Mouse (Mus musculus) 416B (cell line): ENCODE results near the gene Epyc.

ENCODE experiments used
- DNase-seq: peaks from one replicate; pipeline ENCODE4 v3.0.0; 2011; ENCODE audit warnings: low read depth

Epyc gene

DNA sequence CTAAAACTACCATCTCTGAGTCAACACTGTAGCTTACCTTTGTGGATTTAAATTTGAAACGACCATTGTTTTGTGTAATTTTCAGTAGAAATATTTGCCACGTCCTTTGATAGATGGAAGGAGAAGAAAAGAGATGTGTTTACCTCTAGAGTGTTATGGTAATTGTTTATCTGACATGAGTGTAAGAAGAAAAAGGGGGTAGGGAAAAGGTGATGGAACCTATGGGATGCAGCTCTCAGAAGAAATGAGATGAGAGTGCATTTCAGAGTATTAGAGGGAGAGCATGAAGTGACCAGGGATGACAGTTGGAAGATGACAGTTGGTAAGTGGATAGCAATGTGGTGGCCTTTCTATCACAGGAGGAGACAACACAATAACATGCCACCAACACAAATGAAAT is at the start of gene Epyc:
Gene Epyc, plus strand, starts transcription at position 301 of the 400 bp plus-strand sequence.
- DNase-seq = no peak

DNA sequence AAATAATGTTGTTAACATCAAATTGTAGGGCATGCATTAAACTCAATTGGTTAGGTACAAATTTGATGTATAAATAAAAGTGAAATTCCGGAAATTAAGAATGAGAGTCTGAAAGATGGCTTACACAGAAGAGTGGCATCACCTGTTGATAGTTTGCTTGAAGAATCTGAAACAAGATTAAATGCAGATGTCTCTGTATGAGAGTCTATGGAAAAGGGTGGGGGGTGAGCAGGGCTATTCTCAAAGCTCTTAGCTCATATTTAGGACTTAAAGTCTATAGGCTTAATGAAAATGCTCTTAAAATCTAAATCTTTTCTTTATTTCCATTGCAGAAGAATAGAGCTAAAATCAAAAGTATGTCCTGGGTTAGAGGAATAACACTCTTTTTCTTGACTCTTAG is 48.2 kb upstream of the Epyc start:
- no peak for DNase-seq

DNA sequence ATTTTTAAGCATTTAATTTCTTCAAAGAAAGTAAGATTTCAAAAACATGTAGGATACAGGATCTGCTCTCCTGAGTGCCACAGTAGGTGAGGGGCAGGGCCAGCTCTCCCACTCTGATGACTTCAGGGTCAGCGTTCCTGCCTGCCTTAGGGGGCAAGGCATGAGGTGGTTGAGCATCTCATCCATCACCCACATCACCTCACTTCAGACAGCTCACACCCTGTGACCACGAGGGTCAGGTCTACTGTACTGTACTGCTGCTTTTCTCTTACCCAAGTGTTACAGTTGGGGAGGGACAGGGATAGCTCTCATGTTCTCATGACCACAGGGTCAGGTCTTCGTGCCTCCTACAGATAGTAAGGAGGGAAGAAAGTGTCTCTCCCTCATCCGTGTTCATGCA is 42.1 kb upstream of the Epyc start:
- DNase-seq = no peak

DNA sequence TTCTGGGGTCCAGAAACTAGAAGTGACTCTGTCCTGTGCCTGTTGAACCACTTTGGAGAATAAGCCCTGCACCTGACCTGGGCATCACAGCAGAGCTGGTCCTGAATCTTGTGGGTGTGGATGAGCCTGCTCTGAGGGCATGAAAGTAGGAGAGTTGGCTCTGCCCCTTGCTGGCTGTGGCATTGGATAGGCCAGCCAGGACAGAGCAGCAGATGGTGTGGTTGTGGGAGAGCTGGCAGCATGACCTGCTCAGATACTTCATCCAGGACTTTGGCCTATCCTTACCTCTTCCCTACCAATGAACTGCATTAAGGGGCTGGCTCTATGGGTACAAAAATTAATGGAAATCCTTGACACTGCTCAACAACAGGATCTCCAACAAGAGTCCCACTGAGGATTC is 40.6 kb upstream of the Epyc start:
- no peak for DNase-seq

DNA sequence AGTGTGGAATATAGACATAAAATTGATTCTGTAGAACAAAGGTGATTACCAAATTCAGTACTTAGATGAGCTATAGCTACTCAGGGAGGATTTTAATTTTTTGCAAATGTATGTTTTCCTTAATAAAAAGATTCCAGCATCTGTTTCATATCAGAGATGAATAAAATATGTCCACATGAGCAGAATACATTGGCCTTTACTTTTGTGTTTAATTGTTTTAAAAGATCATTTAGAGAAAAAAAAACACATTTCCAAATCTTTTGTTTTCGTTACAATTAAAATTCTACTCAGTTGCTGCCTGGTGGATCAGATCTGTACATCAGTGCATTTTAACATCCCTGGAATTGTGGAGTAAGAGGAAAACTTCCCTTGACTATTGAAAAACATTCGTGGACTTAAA is 37.3 kb upstream of the Epyc start, which contains the start of gene Kera:
Gene Kera, plus strand, starts transcription at position 301 of the 400 bp plus-strand sequence.
- DNase-seq = no peak

DNA sequence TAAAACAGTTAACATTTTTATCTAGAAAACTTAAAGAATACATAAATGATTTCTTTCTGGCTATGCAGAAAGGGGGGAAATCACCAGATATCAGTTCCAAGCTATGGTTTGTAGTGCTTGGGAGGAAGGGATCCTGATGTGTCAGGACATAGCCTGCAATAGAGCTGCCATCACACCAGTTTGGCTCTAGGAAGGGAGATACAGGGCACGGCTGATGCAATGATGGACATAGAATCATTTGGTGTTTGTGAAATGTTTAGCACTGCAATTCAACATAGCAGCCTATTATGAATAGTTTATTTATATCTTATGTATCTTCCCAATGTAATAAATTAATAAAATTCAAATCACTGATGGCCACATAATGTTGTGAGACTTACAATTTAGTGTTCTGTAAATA is 21.5 kb upstream of the Epyc start:
- DNase-seq = no peak

DNA sequence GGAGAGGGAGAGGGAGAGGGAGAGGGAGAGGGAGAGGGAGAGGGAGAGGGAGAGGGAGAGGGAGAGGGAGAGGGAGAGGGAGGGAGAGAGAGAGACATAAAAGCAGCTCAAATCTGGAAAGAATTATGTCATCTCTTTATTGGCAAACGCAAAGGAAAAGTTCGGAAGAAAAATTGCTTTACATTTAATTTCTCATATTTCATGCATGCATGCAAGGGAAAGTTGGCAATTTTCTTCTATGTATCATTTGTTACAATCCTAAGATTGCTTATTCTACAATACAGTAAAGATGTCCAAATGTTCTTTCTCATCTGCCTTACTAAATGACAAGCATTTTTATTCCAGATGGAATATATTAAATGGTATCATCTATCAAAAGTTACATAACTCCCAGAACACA is 19.5 kb upstream of the Epyc start:
- no peak for DNase-seq

DNA sequence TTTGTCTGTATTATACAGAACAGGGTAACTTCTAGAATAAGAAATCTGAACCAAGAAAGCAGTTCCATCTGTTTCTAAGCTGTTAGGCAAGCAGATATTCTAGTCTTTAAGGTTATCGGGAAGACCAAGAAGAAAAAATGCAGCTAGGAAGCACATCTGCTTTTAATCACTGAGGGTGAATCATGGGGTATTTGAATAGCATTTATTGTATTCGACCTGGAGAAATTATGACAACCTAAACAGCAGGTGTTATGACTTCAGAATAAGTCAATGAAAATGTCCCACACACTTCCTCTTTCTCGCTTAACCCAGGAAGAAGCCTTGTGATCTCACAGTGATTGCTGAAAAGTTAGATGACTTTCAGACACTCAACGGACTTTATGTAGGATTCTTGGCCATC is 18.8 kb upstream of the Epyc start:
- no peak for DNase-seq

DNA sequence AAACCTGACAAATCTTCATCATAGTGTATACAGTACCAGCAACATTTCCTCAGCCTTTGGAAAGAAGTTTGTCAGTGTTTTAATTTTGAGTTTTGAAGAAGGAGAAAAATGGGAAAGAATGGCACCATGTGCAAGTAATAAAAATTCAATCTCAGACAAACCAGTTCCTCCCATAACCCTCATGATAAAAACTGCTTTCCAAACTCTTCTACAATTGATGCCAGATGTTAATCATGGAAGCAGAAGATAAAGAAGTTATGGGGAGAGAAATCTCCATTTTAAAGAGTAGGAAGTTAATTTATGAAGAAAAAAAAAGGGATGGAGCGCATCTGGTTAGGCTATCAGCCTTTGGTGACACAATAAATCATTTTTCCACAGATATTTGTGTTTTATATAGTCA is 17.3 kb upstream of the Epyc start:
- no peak for DNase-seq

DNA sequence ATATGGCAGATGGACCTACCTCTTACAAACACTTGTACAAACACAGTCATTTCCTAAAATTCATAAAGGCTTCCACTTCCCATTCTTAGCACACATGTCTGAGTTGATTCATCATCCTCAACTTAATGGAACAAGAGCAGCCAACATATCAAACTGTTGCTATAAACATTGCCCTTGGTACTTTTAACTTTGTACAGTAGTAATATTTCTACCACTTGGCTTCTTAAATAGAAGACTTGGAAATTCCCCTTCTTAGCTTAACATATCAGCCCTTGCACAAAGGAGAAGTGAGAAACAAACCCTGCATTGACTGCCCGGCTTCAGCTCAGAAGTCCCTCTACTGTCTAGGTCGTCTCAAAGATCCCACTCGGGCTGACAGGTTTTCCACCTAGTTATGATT is 12.8 kb upstream of the Epyc start:
- no peak for DNase-seq

DNA sequence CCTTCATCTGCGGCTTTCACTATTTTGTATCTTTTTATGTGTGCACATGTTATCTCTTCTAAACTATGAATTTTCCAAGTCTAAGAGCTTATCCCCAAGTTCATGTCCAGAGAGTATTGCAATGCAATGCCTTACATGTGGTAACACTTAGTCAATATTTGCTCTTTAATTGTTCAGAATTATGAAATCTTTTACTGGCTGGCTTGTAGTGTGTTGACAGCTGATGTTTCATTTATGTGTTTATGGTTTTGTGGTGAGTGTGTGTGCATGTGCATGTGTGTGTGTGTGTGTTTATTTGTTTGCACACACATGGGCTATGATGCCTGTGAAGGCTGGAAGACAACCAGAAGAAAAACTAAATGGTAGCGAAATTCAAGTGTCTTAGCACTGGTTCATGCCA is 1.9 kb upstream of the Epyc start:
- no peak for DNase-seq

DNA sequence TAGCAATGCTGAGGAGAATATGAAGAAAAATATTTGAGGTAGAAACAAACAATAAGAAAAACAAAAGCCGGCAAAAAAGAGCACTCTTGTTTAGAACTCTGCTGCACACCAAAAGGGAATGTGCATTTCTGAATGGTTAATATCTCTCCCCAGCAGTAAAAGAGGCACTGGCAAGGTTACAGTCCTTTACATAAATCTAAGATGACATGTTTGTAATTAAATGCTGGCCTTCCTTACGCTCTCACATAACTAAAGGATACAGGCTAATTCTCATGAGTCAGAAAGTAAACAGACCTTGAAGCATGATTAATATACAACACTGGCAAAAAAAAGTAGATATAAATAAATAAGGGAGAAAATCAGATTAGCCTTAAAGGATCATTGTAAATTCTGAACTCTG is 6.5 kb downstream of the Epyc start:
- no peak for DNase-seq

DNA sequence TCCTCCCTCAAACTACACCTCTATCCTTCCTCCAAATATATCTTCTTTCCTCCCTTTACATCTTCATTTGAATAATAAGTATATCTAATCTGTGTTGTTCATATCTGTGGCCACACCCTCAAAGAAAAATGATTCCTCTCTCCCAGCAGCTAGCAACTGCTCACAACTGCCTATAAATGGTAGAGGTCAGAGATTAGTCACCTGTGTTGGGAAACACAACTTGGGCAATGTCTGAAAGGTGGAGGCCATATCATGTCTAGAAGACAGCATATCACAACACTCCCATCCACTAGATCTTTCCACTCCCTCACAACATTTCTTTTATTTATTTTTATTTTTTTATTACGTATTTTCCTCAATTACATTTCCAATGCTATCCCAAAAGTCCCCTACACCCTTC is 15.6 kb downstream of the Epyc start:
- no peak for DNase-seq

DNA sequence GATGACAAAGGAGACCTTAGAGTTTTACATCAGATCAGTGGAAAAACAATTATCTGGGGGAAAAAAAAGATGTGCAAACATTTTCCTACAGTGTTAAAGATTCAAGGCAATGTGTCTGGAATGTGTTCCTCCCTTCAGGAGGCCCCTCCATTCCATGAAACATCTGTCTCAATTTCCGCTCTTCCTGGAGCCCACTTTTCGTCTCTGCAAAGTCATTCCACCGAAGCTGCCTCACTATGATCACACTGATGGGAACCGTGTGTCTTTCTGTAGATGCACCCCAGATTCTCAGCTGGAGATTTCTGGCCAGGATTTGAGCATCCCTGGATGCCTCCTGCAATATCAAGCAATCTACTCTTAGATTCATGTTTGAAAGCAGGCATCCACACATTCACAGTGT is 24.8 kb downstream of the Epyc start:
- DNase-seq = no peak

DNA sequence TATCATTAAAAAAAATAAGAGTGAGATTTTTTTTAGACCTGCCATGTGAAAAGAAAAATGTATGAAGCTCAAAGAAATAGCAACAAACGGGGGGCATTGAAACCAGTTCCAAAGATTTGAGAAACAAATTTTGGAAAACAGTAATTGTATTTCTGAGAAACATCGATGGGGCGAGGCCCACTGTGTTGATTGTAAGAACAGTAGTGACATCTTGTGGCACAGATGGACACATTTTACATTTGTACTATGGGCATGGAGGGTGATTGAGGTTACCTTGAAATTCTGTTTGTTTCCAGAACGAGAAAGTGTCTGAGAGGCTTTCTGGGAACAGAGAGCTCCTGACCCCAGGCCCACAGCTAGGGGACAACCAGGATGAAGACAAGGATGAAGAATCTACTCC is 26.3 kb downstream of the Epyc start:
- peak; percentile 8 for DNase-seq

DNA sequence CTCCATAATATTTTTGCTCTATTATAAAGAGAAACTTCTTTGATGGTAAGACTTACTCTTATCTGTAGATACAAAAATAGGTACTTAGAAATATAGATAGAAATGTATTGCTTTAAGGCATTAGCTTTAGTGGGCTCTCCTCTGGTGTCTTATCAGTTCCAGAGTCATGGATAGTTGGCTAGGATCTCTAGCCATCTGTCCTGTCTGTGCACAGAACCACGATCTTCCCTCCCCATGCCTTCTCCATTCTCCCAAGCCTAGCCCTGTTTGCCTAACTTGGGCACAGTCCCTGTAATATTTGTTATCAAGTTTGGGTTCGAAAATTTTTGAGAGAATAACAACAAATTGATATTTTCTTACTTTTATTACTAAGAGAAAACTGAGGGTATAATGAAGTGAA is 29.4 kb downstream of the Epyc start:
- no peak for DNase-seq

DNA sequence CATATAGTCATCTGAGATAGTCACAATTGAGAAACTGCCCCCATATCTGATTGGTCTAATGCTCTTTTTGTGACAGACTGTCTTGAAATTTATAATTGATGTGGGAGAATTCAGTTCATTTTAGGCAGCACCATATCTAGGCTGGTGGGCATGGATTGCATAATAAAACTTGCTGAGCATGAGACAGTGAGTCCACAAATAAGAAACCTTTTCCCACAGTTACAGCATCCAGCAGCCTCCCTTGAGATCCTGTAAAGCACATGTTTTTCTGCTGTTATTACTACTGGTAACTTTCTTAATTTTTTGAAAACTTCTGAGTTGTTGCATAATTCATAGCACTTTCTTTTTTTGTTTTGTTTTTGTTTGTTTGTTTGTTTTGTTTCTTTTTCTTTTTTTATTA is 39.1 kb downstream of the Epyc start:
- no peak for DNase-seq

DNA sequence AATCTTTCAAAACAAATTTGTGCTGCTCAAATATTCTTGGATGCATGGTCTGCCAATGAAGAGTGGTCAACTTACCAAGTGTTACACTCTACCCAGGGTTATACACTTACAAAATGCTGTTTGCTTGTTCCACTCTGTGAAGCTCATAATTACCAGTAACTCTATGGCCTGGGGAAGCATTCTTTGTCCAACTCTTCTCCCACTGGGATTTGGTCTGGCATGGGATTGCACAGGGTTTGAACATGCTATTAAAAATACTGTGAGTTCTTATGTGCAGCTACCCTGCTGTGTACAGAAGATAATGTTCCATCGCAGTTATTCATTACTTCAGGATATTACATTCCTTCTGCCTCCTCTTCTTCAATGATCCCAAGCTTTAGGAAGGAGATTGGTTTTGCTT is 43.3 kb downstream of the Epyc start:
- DNase-seq = no peak

DNA sequence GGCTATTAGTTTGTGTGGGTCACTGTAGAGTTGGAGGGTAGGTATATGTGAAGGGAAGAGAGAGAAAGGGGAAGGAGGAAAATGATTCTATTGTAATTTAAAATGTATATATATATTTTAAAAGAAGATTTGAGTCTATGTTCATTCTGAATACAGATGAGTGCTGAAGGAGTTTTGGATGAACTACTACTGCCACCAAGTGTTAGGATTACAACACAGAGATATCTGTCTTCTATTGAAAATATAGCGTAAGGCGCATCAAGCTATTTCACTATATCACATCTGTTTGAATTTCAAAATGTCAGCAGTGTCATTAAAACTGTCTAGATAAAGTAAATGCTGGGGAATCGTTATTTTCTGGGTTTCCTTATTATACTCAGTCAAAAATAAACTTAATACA is 45.6 kb downstream of the Epyc start:
- DNase-seq = peak; percentile 17

DNA sequence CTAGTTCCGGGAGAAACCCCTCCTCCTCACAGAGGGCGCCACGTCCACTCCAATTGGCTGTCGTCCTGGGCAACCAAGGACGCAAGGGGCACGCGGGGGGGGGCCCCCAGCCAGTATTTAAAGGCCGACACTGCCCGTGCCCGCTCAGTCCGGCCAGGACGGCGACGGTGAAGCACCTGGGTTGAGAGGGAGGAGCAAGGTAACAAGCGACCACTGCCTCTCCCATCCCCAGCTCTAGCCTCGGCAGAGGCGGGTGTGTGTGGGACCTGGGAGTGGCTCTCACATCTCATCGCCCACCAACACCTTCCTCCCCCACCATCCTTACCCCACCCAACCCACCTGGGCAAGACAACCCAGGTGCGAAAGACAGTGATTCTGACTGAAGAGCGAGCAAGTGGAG is 49.0 kb downstream of the Epyc start, which contains the start of gene Ccer1:
Gene Ccer1, plus strand, starts transcription at position 147 of the 400 bp plus-strand sequence.
- DNase-seq = no peak

DNA sequence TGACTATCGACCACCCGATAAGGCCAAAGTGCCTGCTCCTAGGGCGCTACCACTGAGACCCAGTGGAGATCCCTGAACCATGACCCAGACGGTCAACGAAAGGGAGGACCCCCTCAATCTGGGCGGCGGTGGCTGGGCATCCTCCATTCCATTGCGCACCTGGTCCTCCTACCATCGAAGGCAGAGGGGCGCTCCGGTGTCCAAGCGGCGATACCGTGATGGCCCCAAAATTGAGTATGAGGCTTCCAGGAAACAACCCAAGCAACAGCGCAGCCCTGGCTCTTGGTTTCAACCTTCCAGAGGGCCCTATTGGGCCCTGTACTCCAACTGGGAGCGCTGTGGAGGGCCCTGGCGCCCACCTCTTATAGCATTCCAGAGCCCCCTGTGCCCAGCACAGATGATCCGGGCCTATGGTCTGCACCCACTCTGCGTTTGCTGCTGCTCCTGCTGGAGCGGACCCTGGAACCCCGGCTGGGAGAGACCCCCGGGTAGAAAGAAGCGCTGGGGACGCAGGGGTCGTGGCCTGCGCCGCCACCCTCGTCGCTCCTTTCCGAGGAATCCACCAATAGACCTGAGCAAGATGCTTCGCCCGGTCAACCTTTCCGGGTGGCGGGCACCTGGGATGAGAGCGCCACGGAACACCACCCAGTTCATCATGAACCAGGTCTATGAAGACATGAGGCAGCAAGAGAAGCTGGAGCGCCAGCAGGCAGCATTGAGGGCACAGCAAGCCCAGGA is 49.7 kb downstream of the Epyc start:
- no peak for DNase-seq

DNA sequence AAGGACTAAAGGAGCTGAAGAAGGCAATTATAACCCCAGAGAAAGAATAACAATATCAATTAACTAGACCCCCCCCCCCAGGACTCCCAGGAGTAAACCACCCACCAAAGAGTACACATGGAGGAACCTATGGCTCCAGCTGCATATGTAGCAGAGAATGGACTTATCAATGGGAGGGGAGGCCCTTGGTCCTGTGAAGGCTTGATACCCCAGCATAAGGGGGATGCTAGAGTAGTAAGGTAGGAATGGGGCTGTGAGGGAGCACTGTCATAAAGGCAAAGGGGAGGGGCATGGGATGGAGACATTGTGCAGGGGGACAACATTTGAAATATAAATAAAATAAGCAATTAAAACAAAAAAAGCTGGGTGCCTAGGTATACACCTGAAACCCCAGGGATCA is 58.5 kb downstream of the Epyc start:
- no peak for DNase-seq

DNA sequence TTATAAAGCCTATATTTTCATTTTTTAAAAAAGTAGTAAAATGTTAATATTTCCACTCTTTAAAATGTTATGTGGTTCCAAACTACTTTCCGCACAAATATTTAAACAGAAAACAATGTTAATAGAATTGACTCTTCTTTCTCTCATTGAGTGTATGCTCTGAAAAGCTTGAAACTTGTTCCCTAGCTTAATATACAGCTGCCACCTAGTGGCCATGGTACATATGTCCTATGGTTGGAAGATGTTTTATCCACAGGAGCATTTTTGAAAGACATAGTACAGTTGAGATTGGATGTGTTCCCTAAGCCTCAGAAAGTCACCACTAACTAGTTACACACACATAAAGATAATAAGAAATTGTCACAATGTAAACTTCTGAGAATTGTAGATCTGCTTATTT is 60.7 kb downstream of the Epyc start:
- peak; percentile 67 for DNase-seq

DNA sequence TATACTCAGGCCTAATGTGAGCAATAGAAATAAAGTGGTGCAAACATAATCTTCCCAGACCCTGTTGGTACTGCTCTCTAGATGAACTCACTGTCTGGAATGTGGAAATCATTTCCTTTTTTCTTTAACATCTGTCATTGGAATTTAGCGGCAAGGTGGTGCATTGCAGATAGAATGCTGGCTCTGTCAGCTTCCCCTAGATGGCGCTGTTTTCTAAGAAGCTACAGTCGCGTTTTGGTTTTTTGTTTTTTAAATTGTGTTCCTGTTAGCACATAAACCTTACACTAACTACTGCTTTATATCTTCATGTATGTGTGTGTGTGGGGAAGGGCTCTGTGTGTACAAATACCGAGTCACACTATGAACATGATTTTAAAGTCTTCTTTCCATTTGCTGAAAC is 68.8 kb downstream of the Epyc start:
- peak; percentile 64 for DNase-seq

DNA sequence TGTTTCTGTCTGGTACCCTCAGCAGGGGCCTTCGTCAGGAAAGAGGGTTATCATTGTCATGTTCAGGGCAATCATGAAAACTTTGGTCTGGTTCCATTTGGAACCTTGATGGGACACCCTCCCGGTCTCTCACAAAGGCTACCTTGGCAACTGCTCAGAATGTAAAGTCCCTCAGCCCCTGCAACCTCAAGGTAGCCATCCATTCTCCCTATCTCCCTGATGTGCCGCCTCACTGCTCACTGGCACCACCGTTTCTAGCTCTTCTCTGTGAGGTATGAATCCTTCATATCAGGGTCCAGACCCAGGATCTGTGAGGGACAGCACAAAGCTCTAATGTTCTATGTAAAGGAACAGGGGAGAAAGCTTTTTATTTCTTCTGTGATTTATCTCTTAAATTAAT is 70.7 kb downstream of the Epyc start:
- DNase-seq = no peak
